Mouse (Mus musculus) bone marrow macrophage, adult 2 months (primary cell): Measurements from ENCODE around the gene Glb1. TPM values are rescaled to one million over a fixed set of nuclear protein-coding genes. Genes with fewer than 3 reads are reported as not detected.

Experiments used
- H3K27ac ChIP-seq: 2 replicates; pipeline ENCODE4 v1.5.1; 2012; ENCODE audit warnings: low read depth, low read length; ENCODE audit not compliant: insufficient read depth
- H3K4me1 ChIP-seq: 2 replicates; pipeline ENCODE4 v1.6.1; 2012; ENCODE audit warnings: low read length; ENCODE audit not compliant: control insufficient read depth, insufficient read depth
- H3K4me3 ChIP-seq: 2 replicates; pipeline ENCODE4 v1.5.1; 2012; ENCODE audit warnings: mild to moderate bottlenecking, low read length, moderate library complexity; ENCODE audit not compliant: insufficient read depth
- CTCF ChIP-seq: IDR thresholded peaks from 2 replicates; pipeline ENCODE4 v1.5.1; 2012; ENCODE audit warnings: low read depth, mild to moderate bottlenecking, low read length, moderate library complexity
- POLR2A ChIP-seq: IDR thresholded peaks from 2 replicates; pipeline ENCODE4 v1.6.1; 2012; ENCODE audit warnings: mild to moderate bottlenecking, low read depth, low read length, borderline replicate concordance
- polyA plus RNA-seq: library from polyadenylated mRNA; stranded (reverse); fragments of >200 nt; gene quantifications from 2 replicates; pipeline ENCODE4 v1.2.4, GENCODE M21; 2012; ENCODE audit not compliant: missing spikeins, insufficient read depth, insufficient read length

The Glb1 gene
- polyA plus RNA-seq, 1 experiment = 74.4 TPM

DNA sequence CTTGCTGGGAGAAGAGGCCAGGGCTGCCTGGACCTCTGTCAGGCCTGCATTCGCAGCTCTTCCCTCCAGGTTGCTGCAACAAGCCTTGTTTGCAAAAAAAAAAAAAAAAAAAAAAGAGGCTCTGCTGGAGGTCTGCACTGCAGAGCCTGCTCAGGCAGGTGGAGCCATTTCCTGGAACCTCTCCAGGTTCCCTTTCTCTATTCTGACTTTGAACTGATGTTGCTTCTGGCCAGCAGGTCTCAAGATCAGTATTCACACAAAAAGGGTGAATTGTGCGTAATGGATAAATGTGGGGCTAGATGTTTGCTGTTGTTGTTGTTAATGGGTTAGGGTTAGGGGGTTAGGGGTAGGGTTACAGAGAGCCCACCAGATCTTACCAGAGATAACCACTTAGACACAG is 34.8 kb downstream of the Glb1 start:
- no peak overlapping the region for H3K4me3 ChIP-seq
- H3K27ac ChIP-seq = no peak overlapping the region
- TF ChIP-seq POLR2A = no peak
- TF ChIP-seq CTCF = no peak

GRCm38 (mm10) chr9:114440548-114440947 is 39.7 kb downstream of the Glb1 start:
- Histone ChIP-seq H3K4me3 (no peak overlapping the region), H3K27ac (no peak overlapping the region), H3K4me1 (no peaks in the 10 kb centered on the region)
- TF ChIP-seq CTCF = no peak
- no peak for TF ChIP-seq POLR2A

More for the DNA sequence above, 34.8 kb downstream of the Glb1 start:
- no peaks in the 10 kb centered on the region for H3K4me1 ChIP-seq

- no peaks in the 10 kb centered on the region for H3K4me1 ChIP-seq
- H3K27ac ChIP-seq = no peak overlapping the region
- no peak overlapping the region for H3K4me3 ChIP-seq
- TF ChIP-seq POLR2A (no peak), CTCF (no peak)
Measured at GRCm38 (mm10) chr9:114442225-114442624, 41.3 kb downstream of the Glb1 start.

DNA sequence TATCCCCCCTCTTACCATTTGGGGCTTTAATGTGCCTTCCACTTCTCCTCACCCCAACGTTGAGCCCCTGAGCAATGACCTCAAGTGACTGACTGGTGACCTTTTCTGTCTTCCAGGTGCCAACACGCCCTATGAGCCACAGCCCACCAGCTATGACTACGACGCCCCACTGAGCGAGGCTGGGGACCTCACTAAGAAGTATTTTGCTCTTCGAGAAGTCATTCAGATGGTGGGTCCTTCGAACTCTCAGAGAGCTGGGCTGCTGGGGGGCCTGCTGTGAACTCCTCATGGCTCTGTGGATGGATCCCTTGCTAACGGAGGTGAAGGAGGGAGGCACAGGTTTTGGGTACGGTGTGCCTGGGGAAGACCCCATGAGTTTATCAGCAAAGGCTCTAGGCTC is 42.0 kb downstream of the Glb1 start:
- no peak for TF ChIP-seq CTCF
- no peak for TF ChIP-seq POLR2A
- no peak overlapping the region for H3K27ac ChIP-seq

GRCm38 (mm10) chr9:114443351-114443750 is 42.5 kb downstream of the Glb1 start:
- H3K27ac ChIP-seq = no peak overlapping the region
- H3K4me1 ChIP-seq = no peaks in the 10 kb centered on the region
- TF ChIP-seq CTCF (no peak), POLR2A (no peak)
- H3K4me3 ChIP-seq = no peak overlapping the region

More for the DNA sequence above, 42.0 kb downstream of the Glb1 start:
- Histone ChIP-seq H3K4me3 (no peak overlapping the region), H3K4me1 (no peaks in the 10 kb centered on the region)

DNA sequence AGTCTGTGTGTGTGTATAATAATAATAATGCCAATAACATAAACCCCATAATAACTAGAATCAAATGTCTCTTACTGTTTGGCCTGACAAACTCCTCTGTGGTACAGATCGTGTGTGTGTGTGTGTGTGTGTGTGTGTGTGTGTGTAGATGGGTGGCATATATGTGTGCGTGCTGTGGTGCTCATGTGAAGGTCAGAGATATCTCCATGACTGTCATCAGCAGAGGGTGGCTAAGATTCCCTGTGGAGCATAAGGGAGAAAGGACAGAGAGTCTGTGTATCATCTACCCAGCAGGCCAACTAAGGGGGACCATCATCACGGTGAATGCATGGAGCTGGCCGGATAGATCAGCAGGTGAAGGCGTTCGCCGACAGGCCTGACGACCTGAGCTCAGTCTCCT is 46.0 kb downstream of the Glb1 start:
- no peak for TF ChIP-seq CTCF
- TF ChIP-seq POLR2A = no peak
- H3K27ac ChIP-seq = no peak overlapping the region
- H3K4me3 ChIP-seq = no peak overlapping the region
- no peaks in the 10 kb centered on the region for H3K4me1 ChIP-seq

DNA sequence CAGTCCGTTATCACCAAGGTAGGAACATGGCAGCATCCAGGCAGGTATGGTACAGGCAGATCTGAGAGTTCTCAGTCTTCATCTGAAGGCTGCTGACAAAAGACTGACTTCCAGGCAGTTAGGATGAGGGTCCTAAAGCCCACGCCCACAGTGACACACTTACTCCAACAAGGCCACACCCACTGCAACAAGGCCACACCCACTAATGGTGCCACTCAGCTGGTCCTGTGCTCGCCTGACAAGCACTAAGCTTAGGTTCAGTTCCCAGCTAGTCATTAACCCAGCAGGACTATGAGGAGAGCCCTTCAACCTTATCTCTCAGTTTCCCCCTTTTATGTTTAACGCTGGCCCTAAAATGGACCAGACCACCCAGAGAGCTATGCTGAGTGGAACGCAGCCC is 47.8 kb downstream of the Glb1 start:
- Histone ChIP-seq H3K27ac (no peak overlapping the region), H3K4me3 (no peak overlapping the region), H3K4me1 (no peaks in the 10 kb centered on the region)
- TF ChIP-seq POLR2A = no peak

- no peaks in the 10 kb centered on the region for H3K4me1 ChIP-seq
- TF ChIP-seq CTCF (no peak), POLR2A (no peak)
- no peak overlapping the region for H3K27ac ChIP-seq
- no peak overlapping the region for H3K4me3 ChIP-seq
Measured at GRCm38 (mm10) chr9:114449120-114449754, 48.4 kb downstream of the Glb1 start.

- Histone ChIP-seq H3K4me1 (no peaks in the 10 kb centered on the region), H3K27ac (no peak overlapping the region), H3K4me3 (no peak overlapping the region)
- TF ChIP-seq CTCF (no peak), POLR2A (no peak)
Measured at GRCm38 (mm10) chr9:114451615-114452014, 50.7 kb downstream of the Glb1 start.

GRCm38 (mm10) chr9:114452418-114452817 is 51.5 kb downstream of the Glb1 start:
- Histone ChIP-seq H3K27ac (no peak overlapping the region), H3K4me3 (no peak overlapping the region), H3K4me1 (no peaks in the 10 kb centered on the region)
- TF ChIP-seq POLR2A (no peak), CTCF (no peak)

- Histone ChIP-seq H3K4me3 (no peak overlapping the region), H3K4me1 (no peaks in the 10 kb centered on the region), H3K27ac (no peak overlapping the region)
- TF ChIP-seq POLR2A = no peak
- no peak for TF ChIP-seq CTCF
Measured at GRCm38 (mm10) chr9:114455420-114455819, 54.5 kb downstream of the Glb1 start.
